Mouse (Mus musculus): ENCODE data around the gene F2. TPM values are rescaled to one million over a fixed set of nuclear protein-coding genes. Genes with fewer than 3 reads are reported as not detected.
"Not testable (repeated sequence)": the region's sequence is repeated elsewhere in the genome, so short reads cannot be mapped to it uniquely, and the experiment has no call there.

Gene F2
- total RNA-seq, 2 experiments from 2014 or later, result 0.16 to 1.1 TPM

GRCm38 (mm10) chr2:91646733-91647132 is 10.5 kb upstream of the F2 start:
- peak; percentile 48 for DNase-seq

- no peak for DNase-seq
Observed at GRCm38 (mm10) chr2:91645811-91646210, 9.6 kb upstream of the F2 start.

- no peak for DNase-seq
Observed at GRCm38 (mm10) chr2:91645354-91645753, 9.1 kb upstream of the F2 start.

- DNase-seq, result no peak
Observed at GRCm38 (mm10) chr2:91644021-91644420, 7.8 kb upstream of the F2 start.

- DNase-seq, result no peak
Observed at GRCm38 (mm10) chr2:91642825-91643415, 6.7 kb upstream of the F2 start.

GRCm38 (mm10) chr2:91638931-91639330 is 2.7 kb upstream of the F2 start:
- no peak for DNase-seq

- no peak for DNase-seq
Observed at GRCm38 (mm10) chr2:91636727-91637338, 619 bp upstream of the F2 start.

GRCm38 (mm10) chr2:91635486-91635885 is 728 bp downstream of the F2 start:
- DNase-seq, result no peak

GRCm38 (mm10) chr2:91634841-91635240 is 1.4 kb downstream of the F2 start:
- DNase-seq, result no peak

- DNase-seq, result no peak
Observed at GRCm38 (mm10) chr2:91633334-91633977, 2.8 kb downstream of the F2 start.

- DNase-seq, result no peak
Observed at GRCm38 (mm10) chr2:91632316-91632715, 3.9 kb downstream of the F2 start.

- DNase-seq, result no peak
Observed at GRCm38 (mm10) chr2:91631826-91632225, 4.4 kb downstream of the F2 start.

GRCm38 (mm10) chr2:91630384-91630783 is 5.8 kb downstream of the F2 start:
- DNase-seq, result no peak

- DNase-seq, result no peak
Observed at GRCm38 (mm10) chr2:91629682-91630081, 6.5 kb downstream of the F2 start.

GRCm38 (mm10) chr2:91628171-91628570 is 8.0 kb downstream of the F2 start:
- DNase-seq, result no peak

GRCm38 (mm10) chr2:91627486-91627885 is 8.7 kb downstream of the F2 start:
- no peak for DNase-seq

GRCm38 (mm10) chr2:91623366-91623765 is 12.8 kb downstream of the F2 start:
- DNase-seq, result not testable (repeated sequence)

- no peak for DNase-seq
Observed at GRCm38 (mm10) chr2:91622356-91622755, 13.9 kb downstream of the F2 start.

- not testable (repeated sequence) for DNase-seq
Observed at GRCm38 (mm10) chr2:91609370-91609769, 26.8 kb downstream of the F2 start.

GRCm38 (mm10) chr2:91602389-91602788 is 33.8 kb downstream of the F2 start:
- no peak for DNase-seq

GRCm38 (mm10) chr2:91600475-91600874 is 35.7 kb downstream of the F2 start:
- DNase-seq, result no peak

- no peak for DNase-seq
Observed at GRCm38 (mm10) chr2:91586242-91586641, 50.0 kb downstream of the F2 start.

- DNase-seq, result no peak
Observed at GRCm38 (mm10) chr2:91580894-91581293, 55.3 kb downstream of the F2 start.

All from gastrocnemius, postnatal 10 days (tissue).